Mouse (Mus musculus) lung, postnatal 0 days (tissue): Measurements from ENCODE around the gene Atp5d.

Experiments used
- CTCF ChIP-seq: IDR thresholded peaks from 2 replicates; pipeline ENCODE4 v1.5.1; 2016; ENCODE audit warnings: antibody characterized with exemption, mild to moderate bottlenecking
- EP300 ChIP-seq: IDR thresholded peaks from 2 replicates; pipeline ENCODE4 v1.6.1; 2016; ENCODE audit warnings: antibody characterized with exemption, mild to moderate bottlenecking, control low read depth

DNA sequence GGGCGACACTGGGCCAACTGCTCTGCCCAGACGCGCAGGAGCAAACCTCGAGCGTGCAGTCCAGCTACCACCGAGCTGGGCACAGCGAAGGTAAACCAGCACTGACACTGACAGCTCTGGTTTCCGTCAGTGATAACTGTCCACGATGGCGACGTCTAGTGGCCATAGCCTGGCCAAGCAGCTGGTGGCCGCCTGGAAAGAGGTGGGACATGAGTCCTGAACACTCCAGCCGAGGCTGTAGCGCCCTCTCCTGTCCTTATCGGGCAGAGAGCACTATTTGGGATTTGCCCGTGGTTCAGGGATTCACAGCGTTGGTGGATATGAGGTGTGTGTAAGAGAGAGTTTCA lies 26.5 kb downstream of the Atp5d start:
- TF ChIP-seq CTCF (peak; percentile 100), EP300 (no peak)
